Mouse (Mus musculus) intestine, embryonic 16.5 days (tissue): ENCODE measurements around the gene Sfxn2. TPM values are rescaled to one million over a fixed set of nuclear protein-coding genes. Genes with fewer than 3 reads are reported as not detected.
A peak's percentile ranks its signal among the peaks of the same experiment; 100 is the strongest.

Experiments
- ATAC-seq: fragments of 200-750 bp; cut with Nextera tagmentation; 2 replicates; pipeline ENCODE4 v1.8.0; 2017; ENCODE audit warnings: moderate TSS enrichment, moderate library complexity
- H3K27ac ChIP-seq: fragments of 300-500 bp; sonication (generic); 2 replicates; pipeline ENCODE4 v1.5.1; 2014; ENCODE audit warnings: mild to moderate bottlenecking, low read length
- H3K27me3 ChIP-seq: fragments of 300-500 bp; sonication (generic); replicated peaks from 2 replicates; pipeline ENCODE4 v1.6.1; 2014; ENCODE audit warnings: low read length, control low read depth, mixed read lengths; ENCODE audit not compliant: control insufficient read depth, insufficient read depth
- H3K36me3 ChIP-seq: fragments of 300-500 bp; sonication (generic); 2 replicates; pipeline ENCODE4 v1.6.1; 2014; ENCODE audit warnings: low read length, control low read depth; ENCODE audit not compliant: control insufficient read depth, insufficient read depth
- H3K4me1 ChIP-seq: fragments of 300-500 bp; sonication (generic); 2 replicates; pipeline ENCODE4 v1.6.1; 2014; ENCODE audit warnings: low read length, control low read depth, mixed read lengths; ENCODE audit not compliant: control insufficient read depth, insufficient read depth
- H3K4me2 ChIP-seq: fragments of 300-500 bp; sonication (generic); 2 replicates; pipeline ENCODE4 v1.6.1; 2014; ENCODE audit warnings: low read depth, low read length, control low read depth
- H3K4me3 ChIP-seq: fragments of 300-500 bp; sonication (generic); 2 replicates; pipeline ENCODE4 v1.5.1; 2014; ENCODE audit warnings: mild to moderate bottlenecking, low read length
- H3K9ac ChIP-seq: fragments of 300-500 bp; sonication (generic); 2 replicates; pipeline ENCODE4 v1.6.1; 2014; ENCODE audit warnings: low read depth, low read length
- H3K9me3 ChIP-seq: fragments of 300-500 bp; sonication (generic); 2 replicates; pipeline ENCODE4 v1.6.1; 2016; ENCODE audit warnings: low read length, control low read depth; ENCODE audit not compliant: control insufficient read depth
- WGBS: fragments of 180-500 bp; shearing (Covaris S2); extraction: QIAGEN DNeasy Blood & Tissue Kit; methylation state at CpG from one replicate; pipeline ENCODE4 v1.1.7; 2014; 5-methylcytosine and 5-hydroxymethylcytosine counted together
- polyA plus RNA-seq: library from polyadenylated mRNA; unstranded; fragments of >200 nt; fragmentation: Nextera tagmentation; extraction: Ambion mirVana; gene quantifications from 2 replicates; pipeline ENCODE4 v1.2.1, GENCODE M21; 2015

Sfxn2 gene
- polyA plus RNA-seq, 1 experiment from 2014 or later: 18.1 TPM

DNA sequence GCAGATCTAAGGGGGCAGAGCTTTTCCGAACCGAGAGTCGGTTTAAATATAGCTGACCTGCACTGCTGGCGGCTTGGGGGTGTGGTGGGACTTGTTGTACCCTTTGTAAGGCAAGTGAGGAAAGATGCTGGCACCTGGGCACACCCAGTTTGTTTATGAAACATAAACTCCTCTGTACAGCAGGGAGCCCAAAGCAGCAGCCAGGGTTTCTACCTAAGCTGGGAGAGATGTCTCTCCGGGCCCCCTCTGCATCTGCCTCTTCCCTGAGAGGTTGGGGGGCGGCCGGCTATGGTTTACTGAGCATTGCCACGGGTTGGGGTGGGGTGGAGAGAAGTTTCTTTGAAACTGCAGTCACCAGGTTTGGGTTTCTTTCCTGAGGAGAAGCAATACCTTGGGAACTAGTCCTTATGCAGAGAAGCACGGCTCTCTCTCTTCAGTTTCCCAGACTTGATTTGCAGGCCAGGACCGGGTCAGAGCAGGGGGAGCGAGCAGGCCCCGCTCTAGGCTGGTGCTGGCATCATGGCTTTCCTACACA is 49.6 kb downstream of the Sfxn2 start:
- H3K4me3 ChIP-seq: peak overlapping the region; percentile 46

DNA sequence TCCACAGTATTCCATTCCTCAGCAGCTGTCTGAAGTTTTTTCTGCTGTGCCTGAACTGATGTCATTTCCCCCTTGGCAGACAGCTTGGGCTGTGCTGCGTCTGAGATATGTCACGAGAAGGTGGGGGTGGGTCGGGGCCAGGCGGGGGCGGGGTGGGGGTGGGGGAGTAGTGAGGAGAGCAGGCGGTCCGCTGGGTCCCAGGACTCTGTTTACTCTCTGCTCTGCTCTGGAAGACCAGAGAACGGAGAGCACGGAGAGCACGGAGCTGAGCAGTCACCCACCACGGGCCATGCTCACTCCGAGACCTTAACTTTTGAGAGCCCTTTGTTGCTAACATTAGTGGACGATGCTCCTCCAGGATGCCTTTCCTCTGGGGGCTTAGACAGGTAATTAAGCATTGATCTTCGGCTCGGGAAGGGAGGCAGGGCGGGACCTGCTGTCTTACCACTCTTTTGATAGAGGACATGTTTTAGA is 50.1 kb downstream of the Sfxn2 start:
- H3K9ac ChIP-seq: peak overlapping the region; percentile 65
- H3K36me3 ChIP-seq: no peaks in the 10 kb centered on the region
- H3K9me3 ChIP-seq: no peaks in the 10 kb centered on the region
- peak overlapping the region; percentile 46 for H3K4me3 ChIP-seq
- peak; percentile 79 for ATAC-seq
- H3K27ac ChIP-seq: peak overlapping the region; percentile 83
- WGBS: 7% methylated on average over 16 of the region's 16 CpGs
- no peaks in the 10 kb centered on the region for H3K27me3 ChIP-seq
- peak overlapping the region; percentile 54 for H3K4me2 ChIP-seq
- peaks cover 44% of the 10 kb centered on the region for H3K4me1 ChIP-seq

More for the DNA sequence above, 49.6 kb downstream of the Sfxn2 start:
- no peak for ATAC-seq
- Histone ChIP-seq H3K4me1 (peaks cover 43% of the 10 kb centered on the region), H3K27me3 (no peaks in the 10 kb centered on the region), H3K9me3 (no peaks in the 10 kb centered on the region), H3K9ac (peak overlapping the region; percentile 65), H3K36me3 (no peaks in the 10 kb centered on the region), H3K27ac (peak overlapping the region; percentile 83), H3K4me2 (peak overlapping the region; percentile 54)
- 26% methylated on average over 12 of the region's 12 CpGs for WGBS

DNA sequence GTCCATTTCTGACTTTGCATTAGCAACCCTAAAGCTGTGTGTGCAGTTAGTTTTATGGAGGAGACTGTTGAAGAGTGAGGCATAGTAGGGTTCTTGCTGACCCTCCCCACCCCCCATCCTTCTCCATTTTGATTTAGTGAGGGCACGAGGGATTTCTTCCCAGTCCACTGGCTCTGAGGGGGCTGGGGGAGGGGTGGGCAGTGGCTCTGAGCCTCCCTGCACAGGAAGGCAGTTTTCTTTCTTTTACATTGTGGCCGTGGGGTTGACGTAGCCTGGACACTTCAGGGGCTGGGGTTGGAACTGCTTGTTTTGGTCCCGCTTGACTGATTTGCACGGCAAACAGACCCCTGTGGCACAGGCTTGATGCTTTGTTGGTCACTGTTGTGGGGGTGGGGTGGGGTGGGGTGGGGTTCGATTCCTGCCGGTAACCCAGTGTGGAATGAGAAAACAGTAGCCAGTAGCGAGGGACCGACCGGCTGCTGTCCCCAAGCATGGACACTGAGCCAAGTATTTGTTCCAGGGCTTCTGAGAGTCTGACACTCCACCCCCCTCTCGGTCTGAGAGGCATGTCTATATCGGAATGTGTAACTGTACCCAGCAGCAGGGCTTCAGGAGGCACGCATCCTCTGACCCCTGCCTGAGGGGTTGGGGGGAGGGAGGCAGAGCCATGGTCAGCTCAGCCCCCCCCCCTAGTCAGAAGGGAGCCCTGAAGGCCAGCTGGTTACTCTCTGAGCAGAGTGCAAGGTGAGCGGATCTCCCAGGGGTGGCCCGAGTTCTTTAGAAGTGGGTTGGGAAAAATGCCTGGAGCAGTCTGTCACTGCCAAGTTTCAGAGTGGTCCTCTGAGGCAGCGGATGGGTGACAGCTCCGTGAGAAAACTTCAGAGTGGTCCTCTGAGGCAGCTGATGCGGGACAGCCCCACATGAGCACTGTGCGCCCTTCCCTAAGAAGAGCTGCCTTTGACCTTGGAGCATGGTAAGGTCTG is 50.9 kb downstream of the Sfxn2 start:
- Histone ChIP-seq H3K4me2 (peak overlapping the region; percentile 54), H3K27ac (peak overlapping the region; percentile 82), H3K9me3 (no peaks in the 10 kb centered on the region), H3K4me3 (peak overlapping the region; percentile 46), H3K36me3 (no peaks in the 10 kb centered on the region), H3K9ac (peak overlapping the region; percentile 65), H3K4me1 (peaks cover 45% of the 10 kb centered on the region), H3K27me3 (no peaks in the 10 kb centered on the region)
- WGBS: 32% methylated on average over 19 of the region's 19 CpGs
- ATAC-seq: peak; percentile 22

DNA sequence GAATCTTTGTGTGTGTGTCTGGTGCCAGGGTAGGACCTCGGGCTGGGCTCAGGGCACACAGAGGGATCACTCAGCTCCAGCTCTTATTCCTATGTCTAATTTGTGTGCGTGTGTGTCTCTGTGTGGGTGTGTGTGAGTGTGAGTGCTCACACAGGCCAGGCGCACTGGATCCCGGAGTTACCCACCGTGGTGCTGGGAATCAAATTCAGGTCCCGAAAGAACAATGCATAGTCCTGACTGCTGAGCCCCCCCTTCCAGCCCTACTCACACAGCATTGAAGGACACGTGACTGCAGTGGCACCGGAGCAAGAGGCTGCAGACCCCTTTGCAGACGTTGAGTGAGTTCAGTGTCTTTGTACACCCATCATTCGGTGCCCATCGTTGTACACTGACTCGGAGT is 51.9 kb downstream of the Sfxn2 start:
- Histone ChIP-seq H3K4me1 (peaks cover 36% of the 10 kb centered on the region), H3K9me3 (no peaks in the 10 kb centered on the region), H3K4me3 (no peak overlapping the region), H3K27me3 (no peaks in the 10 kb centered on the region), H3K9ac (no peak overlapping the region), H3K36me3 (no peaks in the 10 kb centered on the region), H3K27ac (no peak overlapping the region), H3K4me2 (no peak overlapping the region)
- no peak for ATAC-seq
- 93% methylated on average over 12 of the region's 12 CpGs for WGBS

DNA sequence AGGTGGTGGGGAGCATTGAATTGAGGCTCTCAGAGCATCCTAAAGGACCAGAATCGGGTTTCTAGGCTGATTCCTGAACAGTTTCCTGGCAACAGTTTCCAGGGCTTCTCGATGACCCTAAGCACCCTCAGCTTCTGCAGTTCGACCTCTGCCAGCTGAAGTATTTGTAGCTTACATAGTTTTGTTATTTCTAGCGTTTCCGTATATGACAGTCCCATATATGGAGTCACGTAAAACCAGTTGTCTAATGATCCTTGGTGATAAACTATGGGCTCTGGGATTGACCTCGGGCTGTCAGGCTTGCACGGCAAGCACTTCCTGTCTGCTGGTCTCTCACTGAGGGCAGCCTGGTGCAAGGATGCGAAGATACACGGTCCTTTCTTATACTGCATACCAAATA is 52.4 kb downstream of the Sfxn2 start:
- Histone ChIP-seq H3K27me3 (no peaks in the 10 kb centered on the region), H3K4me3 (no peak overlapping the region), H3K4me1 (peaks cover 33% of the 10 kb centered on the region), H3K4me2 (no peak overlapping the region), H3K9me3 (no peaks in the 10 kb centered on the region), H3K9ac (no peak overlapping the region), H3K36me3 (no peaks in the 10 kb centered on the region), H3K27ac (no peak overlapping the region)
- WGBS: 46% methylated on average over 10 of the region's 10 CpGs
- ATAC-seq: no peak

DNA sequence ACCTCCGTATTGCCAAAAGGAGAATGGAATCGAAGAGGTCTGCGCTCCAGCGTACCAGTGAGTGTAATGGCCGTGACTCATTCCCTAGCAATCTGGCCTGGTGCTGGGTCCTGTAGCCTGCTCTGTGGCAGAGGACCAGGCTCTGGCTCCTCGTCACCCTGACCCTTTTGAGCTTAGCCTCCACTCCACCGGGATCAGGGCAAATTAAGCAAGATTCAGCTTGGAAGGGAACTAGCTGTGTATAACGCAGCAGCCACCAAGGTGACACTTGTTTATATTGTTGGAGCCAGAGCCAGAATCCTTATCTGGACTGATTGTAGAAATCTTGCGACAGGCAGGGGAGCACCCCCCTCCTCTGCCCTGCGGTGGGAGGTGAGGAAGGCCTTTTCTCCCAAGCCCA is 55.2 kb downstream of the Sfxn2 start:
- no peak for ATAC-seq
- Histone ChIP-seq H3K9ac (no peak overlapping the region), H3K27ac (no peak overlapping the region), H3K4me3 (no peak overlapping the region), H3K36me3 (no peaks in the 10 kb centered on the region; the same call in 1 of the 2 replicates), H3K4me1 (peaks cover 14% of the 10 kb centered on the region), H3K9me3 (no peaks in the 10 kb centered on the region), H3K27me3 (no peaks in the 10 kb centered on the region), H3K4me2 (no peak overlapping the region)
- 71% methylated on average over 10 of the region's 10 CpGs for WGBS

DNA sequence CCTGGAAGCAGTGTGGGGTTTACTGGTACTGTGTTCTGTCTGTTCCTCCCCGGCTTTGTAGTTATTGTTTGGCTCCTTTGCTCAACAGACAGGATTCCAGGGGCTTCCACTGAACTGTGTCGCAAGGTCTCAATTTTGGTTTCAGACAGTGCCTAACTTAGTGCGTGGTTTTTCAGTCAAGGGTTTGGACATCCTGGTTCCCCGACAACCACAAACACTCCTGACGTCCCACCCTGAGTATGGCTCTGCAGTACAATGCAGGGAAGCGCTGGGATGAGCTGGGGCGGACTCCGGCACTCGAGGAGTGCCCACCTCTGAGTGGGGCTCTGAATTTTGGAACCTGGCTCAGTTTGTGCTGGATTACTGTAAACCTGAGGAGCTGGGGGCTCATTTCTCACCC is 56.6 kb downstream of the Sfxn2 start:
- no peaks in the 10 kb centered on the region for H3K9me3 ChIP-seq
- H3K27me3 ChIP-seq: no peaks in the 10 kb centered on the region
- WGBS: 73% methylated on average over 9 of the region's 9 CpGs
- H3K27ac ChIP-seq: no peak overlapping the region
- ATAC-seq: no peak
- H3K36me3 ChIP-seq: no peaks in the 10 kb centered on the region; the same call in 1 of the 2 replicates
- no peak overlapping the region for H3K9ac ChIP-seq
- H3K4me1 ChIP-seq: peaks cover 7% of the 10 kb centered on the region
- no peak overlapping the region for H3K4me3 ChIP-seq
- H3K4me2 ChIP-seq: no peak overlapping the region

DNA sequence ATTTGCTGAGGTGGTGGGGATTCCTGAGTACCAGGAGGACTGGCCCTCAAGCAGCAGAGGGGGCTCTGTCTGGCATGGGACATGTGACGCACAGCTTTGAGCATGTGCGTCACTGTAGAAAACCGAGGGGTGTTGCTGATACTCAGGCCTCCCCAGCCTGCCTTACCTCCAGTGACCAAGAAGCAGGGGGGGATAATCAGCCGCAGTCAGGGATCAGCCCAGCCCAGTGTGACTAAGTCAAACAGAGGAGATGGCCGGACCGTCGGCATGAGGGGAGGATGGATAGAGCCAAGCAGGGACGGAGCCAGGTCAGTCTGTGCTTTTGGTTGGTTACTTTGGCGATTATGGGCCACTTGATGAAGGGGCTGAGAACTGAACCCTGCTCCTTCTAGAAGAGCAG is 58.5 kb downstream of the Sfxn2 start:
- H3K4me2 ChIP-seq: no peak overlapping the region

DNA sequence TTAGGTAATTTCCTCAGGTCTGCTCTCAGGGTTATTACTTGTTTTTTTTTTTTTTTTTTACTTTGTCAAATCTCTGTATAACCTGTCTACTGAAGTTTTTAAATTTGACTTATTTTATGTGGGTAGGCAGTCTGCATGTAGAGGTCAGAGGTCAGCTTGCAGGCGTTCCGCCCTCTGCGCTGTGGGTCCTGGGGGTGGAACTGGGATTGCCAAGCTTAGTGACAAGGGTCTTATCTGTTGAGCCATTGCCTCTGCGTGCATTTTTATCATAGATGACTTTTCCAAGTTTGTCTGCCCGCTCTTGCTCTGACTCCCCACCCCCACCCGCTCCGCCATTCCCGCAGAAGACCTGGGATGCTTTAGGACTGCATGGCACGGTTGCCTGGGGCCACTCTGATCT is 62.6 kb downstream of the Sfxn2 start:
- peaks cover 24% of the 10 kb centered on the region for H3K4me1 ChIP-seq
- 34% methylated on average over 9 of the region's 9 CpGs for WGBS
- no peak overlapping the region for H3K9ac ChIP-seq
- ATAC-seq: no peak
- H3K4me3 ChIP-seq: no peak overlapping the region
- peaks cover 3% of the 10 kb centered on the region; the same call in 1 of the 2 replicates for H3K36me3 ChIP-seq
- H3K4me2 ChIP-seq: no peak overlapping the region
- H3K27ac ChIP-seq: no peak overlapping the region
- no peaks in the 10 kb centered on the region for H3K27me3 ChIP-seq
- H3K9me3 ChIP-seq: no peaks in the 10 kb centered on the region

More for the DNA sequence above, 58.5 kb downstream of the Sfxn2 start:
- Histone ChIP-seq H3K9me3 (no peaks in the 10 kb centered on the region), H3K9ac (no peak overlapping the region), H3K27ac (no peak overlapping the region), H3K27me3 (no peaks in the 10 kb centered on the region), H3K36me3 (no peaks in the 10 kb centered on the region; the same call in 1 of the 2 replicates), H3K4me1 (peaks cover 21% of the 10 kb centered on the region), H3K4me3 (no peak overlapping the region)
- WGBS: 89% methylated on average over 9 of the region's 9 CpGs
- ATAC-seq: no peak
